Mouse (Mus musculus): ENCODE data around the gene Cntfr. TPM values are rescaled to one million over a fixed set of nuclear protein-coding genes. Genes with fewer than 3 reads are reported as not detected.
A peak's percentile ranks its signal among the peaks of the same experiment; 100 is the strongest.

The Cntfr gene
- total and polyA plus RNA-seq, 2 experiments from 2014 or later = 0.38 TPM; not detected in 1

- Histone ChIP-seq H3K4me2 (ENCODE audit: low read depth, low read length) (no peak overlapping the region), H3K36me3 (replicated peaks; ENCODE audit: control insufficient read depth, insufficient read depth, low read length) (no peaks in the 10 kb centered on the region), H3K9me3 (replicated peaks; ENCODE audit: control insufficient read depth, low read length) (no peaks in the 10 kb centered on the region), H3K9ac (replicated peaks; ENCODE audit: low read depth, low read length) (no peak overlapping the region), H3K27ac (ENCODE audit: low read depth) (no peak overlapping the region), H3K4me1 (ENCODE audit: control insufficient read depth, insufficient read depth) (no peaks in the 10 kb centered on the region), H3K4me3 (ENCODE audit: low read depth, low read length) (no peak overlapping the region), H3K27me3 (ENCODE audit: control insufficient read depth, insufficient read depth, low read length) (peaks cover 10% of the 10 kb centered on the region; the same call in 1 of the 2 replicates)
- ATAC-seq (ENCODE audit: insufficient read depth, low read depth) = no peak
- peak; percentile 75 for DNase-seq (ENCODE audit: low spot score)
- WGBS = 12% methylated on average over 7 of the region's 7 CpGs
- TF ChIP-seq EP300 (IDR thresholded peaks at IDR 0.05; ENCODE audit: low read depth) = no peak
- peak; percentile 94 for TF ChIP-seq CTCF (IDR thresholded peaks at IDR 0.05; ENCODE audit: low read depth)
Measured at GRCm38 (mm10) chr4:41614156-41614555, 82.7 kb downstream of the Cntfr start.

DNA sequence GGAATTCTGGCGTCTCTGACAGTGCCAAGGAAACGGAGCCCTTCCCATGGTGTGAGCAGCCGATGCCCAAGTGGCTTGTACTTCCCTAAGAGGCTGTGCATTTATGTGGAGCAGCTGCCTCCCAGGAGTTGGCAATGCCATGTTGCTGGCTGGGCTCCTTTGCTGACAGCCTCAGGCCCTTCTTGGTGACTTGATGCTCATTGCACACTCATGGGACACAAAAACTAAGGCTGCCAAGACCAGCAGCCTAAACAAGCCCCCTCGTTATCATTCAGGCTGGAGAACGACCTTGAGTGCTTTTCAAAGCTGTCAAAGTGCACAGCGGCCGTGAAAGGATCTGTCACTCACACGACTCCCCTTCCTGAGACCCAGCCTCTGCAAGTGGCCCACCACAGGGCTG lies 84.7 kb downstream of the Cntfr start:
- no peaks in the 10 kb centered on the region for H3K36me3 ChIP-seq (replicated peaks; ENCODE audit: control insufficient read depth, insufficient read depth, low read length)
- peaks cover 6% of the 10 kb centered on the region; the same call in 1 of the 2 replicates for H3K27me3 ChIP-seq (ENCODE audit: control insufficient read depth, insufficient read depth, low read length)
- no peak for TF ChIP-seq CTCF (IDR thresholded peaks at IDR 0.05; ENCODE audit: low read depth)
- TF ChIP-seq EP300 (IDR thresholded peaks at IDR 0.05; ENCODE audit: low read depth) = no peak
- 40% methylated on average over 8 of the region's 8 CpGs for WGBS
- H3K4me3 ChIP-seq (ENCODE audit: low read depth, low read length) = no peak overlapping the region
- no peak overlapping the region for H3K9ac ChIP-seq (replicated peaks; ENCODE audit: low read depth, low read length)
- no peak overlapping the region for H3K4me2 ChIP-seq (ENCODE audit: low read depth, low read length)
- no peak overlapping the region for H3K27ac ChIP-seq (ENCODE audit: low read depth)
- no peak for DNase-seq (ENCODE audit: low spot score)
- H3K4me1 ChIP-seq (ENCODE audit: control insufficient read depth, insufficient read depth) = no peaks in the 10 kb centered on the region
- H3K9me3 ChIP-seq (replicated peaks; ENCODE audit: control insufficient read depth, low read length) = no peaks in the 10 kb centered on the region
- ATAC-seq (ENCODE audit: insufficient read depth, low read depth) = no peak

GRCm38 (mm10) chr4:41610594-41610980 lies 86.3 kb downstream of the Cntfr start:
- Histone ChIP-seq H3K4me3 (ENCODE audit: low read depth, low read length) (no peak overlapping the region), H3K4me1 (ENCODE audit: control insufficient read depth, insufficient read depth) (no peaks in the 10 kb centered on the region), H3K9me3 (replicated peaks; ENCODE audit: control insufficient read depth, low read length) (no peaks in the 10 kb centered on the region), H3K27me3 (ENCODE audit: control insufficient read depth, insufficient read depth, low read length) (peaks cover 6% of the 10 kb centered on the region; the same call in 1 of the 2 replicates), H3K27ac (ENCODE audit: low read depth) (no peak overlapping the region), H3K4me2 (ENCODE audit: low read depth, low read length) (no peak overlapping the region), H3K36me3 (replicated peaks; ENCODE audit: control insufficient read depth, insufficient read depth, low read length) (no peaks in the 10 kb centered on the region), H3K9ac (replicated peaks; ENCODE audit: low read depth, low read length) (no peak overlapping the region)
- TF ChIP-seq EP300 (IDR thresholded peaks at IDR 0.05; ENCODE audit: low read depth) (no peak), CTCF (IDR thresholded peaks at IDR 0.05; ENCODE audit: low read depth) (no peak)
- ATAC-seq (ENCODE audit: insufficient read depth, low read depth) (no peak), DNase-seq (ENCODE audit: low spot score) (no peak)
- 40% methylated on average over 6 of the region's 6 CpGs for WGBS

DNA sequence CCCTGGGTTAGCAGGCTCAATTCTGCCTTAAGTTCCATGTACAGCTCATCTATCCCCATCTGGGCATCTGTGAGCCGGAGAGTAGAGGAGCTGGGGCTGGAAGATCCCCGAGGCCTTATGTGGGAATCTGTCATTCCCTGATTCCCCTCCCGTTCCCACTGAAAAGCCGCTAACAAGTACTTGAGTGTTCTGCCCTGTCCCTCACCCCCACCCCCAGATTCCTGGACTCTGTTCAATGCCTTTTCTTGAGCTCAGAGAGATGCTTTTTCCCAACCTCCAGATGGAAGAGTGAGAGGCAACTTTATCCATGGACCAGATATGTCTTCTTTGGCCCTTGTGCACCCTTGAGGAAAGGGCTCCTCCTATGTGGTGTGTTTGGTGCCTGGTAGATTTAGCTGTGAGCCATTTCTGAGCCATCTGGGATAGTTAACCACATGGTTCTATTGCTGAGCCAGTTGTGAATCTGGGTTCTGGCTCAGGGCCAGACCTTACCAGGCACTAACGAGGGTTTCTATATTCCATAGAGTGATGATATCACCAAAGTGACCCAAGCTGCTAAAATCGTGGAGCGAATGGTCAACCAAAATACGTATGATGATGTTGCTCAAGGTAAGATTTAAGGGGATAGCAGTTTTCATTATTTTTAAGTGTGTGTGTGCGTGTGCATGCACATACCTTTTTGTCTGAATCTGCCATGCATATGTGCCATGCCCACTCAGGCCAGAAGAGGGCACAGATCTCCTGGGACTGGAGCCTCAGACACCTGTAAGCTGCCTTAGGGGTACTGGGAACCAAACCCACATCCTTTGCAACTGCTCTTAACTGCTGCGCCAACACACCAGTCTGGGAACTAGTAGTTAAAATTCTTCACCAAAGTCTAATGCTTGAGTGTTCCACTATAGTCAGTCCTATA lies 87.0 kb downstream of the Cntfr start:
- Histone ChIP-seq H3K9ac (replicated peaks; ENCODE audit: low read depth, low read length) (no peak overlapping the region), H3K27me3 (ENCODE audit: control insufficient read depth, insufficient read depth, low read length) (peaks cover 6% of the 10 kb centered on the region; the same call in 1 of the 2 replicates), H3K9me3 (replicated peaks; ENCODE audit: control insufficient read depth, low read length) (no peaks in the 10 kb centered on the region), H3K36me3 (replicated peaks; ENCODE audit: control insufficient read depth, insufficient read depth, low read length) (no peaks in the 10 kb centered on the region), H3K4me1 (ENCODE audit: control insufficient read depth, insufficient read depth) (no peaks in the 10 kb centered on the region), H3K27ac (ENCODE audit: low read depth) (no peak overlapping the region), H3K4me2 (ENCODE audit: low read depth, low read length) (no peak overlapping the region), H3K4me3 (ENCODE audit: low read depth, low read length) (no peak overlapping the region)
- ATAC-seq (ENCODE audit: insufficient read depth, low read depth) (no peak), DNase-seq (ENCODE audit: low spot score) (no peak)
- no peak for TF ChIP-seq CTCF (IDR thresholded peaks at IDR 0.05; ENCODE audit: low read depth)
- TF ChIP-seq EP300 (IDR thresholded peaks at IDR 0.05; ENCODE audit: low read depth) = no peak
- 69% methylated on average over 10 of the region's 10 CpGs for WGBS

Other genes starting within 250 kb of the Cntfr start
- gene Kif24, start 232.2 kb downstream of the Cntfr start, total RNA-seq (2014; rRNA removed; ENCODE audit: low replicate concordance) = 2.9 and 3.4 TPM in 2 replicates
- gene Kif24, start 232.2 kb downstream of the Cntfr start, polyA plus RNA-seq (2015; fragmentation: Nextera tagmentation; extraction: Ambion mirVana) = 1.1 and 1.4 TPM in 2 replicates
- 10.5 and 37.6 TPM in 2 replicates for gene Nudt2, start 231.9 kb downstream of the Cntfr start, total RNA-seq (2014; rRNA removed; ENCODE audit: low replicate concordance)
- gene Nudt2, start 231.9 kb downstream of the Cntfr start, polyA plus RNA-seq (2015; fragmentation: Nextera tagmentation; extraction: Ambion mirVana) = 42.0 and 45.9 TPM in 2 replicates
- gene AI464131, start 194.0 kb downstream of the Cntfr start, total RNA-seq (2014; rRNA removed; ENCODE audit: low replicate concordance) = 6.3 and 9.3 TPM in 2 replicates
- 2.5 and 2.9 TPM in 2 replicates for gene AI464131, start 194.0 kb downstream of the Cntfr start, polyA plus RNA-seq (2015; fragmentation: Nextera tagmentation; extraction: Ambion mirVana)
- gene 1110017D15Rik, start 179.8 kb downstream of the Cntfr start, total RNA-seq (2014; rRNA removed; ENCODE audit: low replicate concordance) = not detected in 2 replicates
- 0.18 and 1.0 TPM in 2 replicates for gene 1110017D15Rik, start 179.8 kb downstream of the Cntfr start, polyA plus RNA-seq (2015; fragmentation: Nextera tagmentation; extraction: Ambion mirVana)
- gene Fam219a, start 127.6 kb downstream of the Cntfr start, total RNA-seq (2014; rRNA removed; ENCODE audit: low replicate concordance) = 4.0 and 10.7 TPM in 2 replicates
- 2.3 and 3.1 TPM in 2 replicates for gene Fam219a, start 127.6 kb downstream of the Cntfr start, polyA plus RNA-seq (2015; fragmentation: Nextera tagmentation; extraction: Ambion mirVana)
- gene Dnaic1, start 127.3 kb downstream of the Cntfr start, total RNA-seq (2014; rRNA removed; ENCODE audit: low replicate concordance) = 2.2 and 12.9 TPM in 2 replicates
- 1.8 and 2.1 TPM in 2 replicates for gene Dnaic1, start 127.3 kb downstream of the Cntfr start, polyA plus RNA-seq (2015; fragmentation: Nextera tagmentation; extraction: Ambion mirVana)
- gene Enho, start 56.8 kb downstream of the Cntfr start, total RNA-seq (2014; rRNA removed; ENCODE audit: low replicate concordance) = 5.8 and 12.7 TPM in 2 replicates
- gene Enho, start 56.8 kb downstream of the Cntfr start, polyA plus RNA-seq (2015; fragmentation: Nextera tagmentation; extraction: Ambion mirVana) = 4.0 and 4.3 TPM in 2 replicates
- 77.1 and 110 TPM in 2 replicates for gene Il11ra1, start 2.9 kb upstream of the Cntfr start, total RNA-seq (2014; rRNA removed; ENCODE audit: low replicate concordance)
- 104 and 116 TPM in 2 replicates for gene Il11ra1, start 2.9 kb upstream of the Cntfr start, polyA plus RNA-seq (2015; fragmentation: Nextera tagmentation; extraction: Ambion mirVana)
- 49.6 and 49.8 TPM in 2 replicates for gene Rpp25l, start 16.4 kb upstream of the Cntfr start, total RNA-seq (2014; rRNA removed; ENCODE audit: low replicate concordance)
- 38.9 and 40.2 TPM in 2 replicates for gene Rpp25l, start 16.4 kb upstream of the Cntfr start, polyA plus RNA-seq (2015; fragmentation: Nextera tagmentation; extraction: Ambion mirVana)
- 81.6 and 121 TPM in 2 replicates for gene Dctn3, start 26.1 kb upstream of the Cntfr start, total RNA-seq (2014; rRNA removed; ENCODE audit: low replicate concordance)
- gene Dctn3, start 26.1 kb upstream of the Cntfr start, polyA plus RNA-seq (2015; fragmentation: Nextera tagmentation; extraction: Ambion mirVana) = 161 and 165 TPM in 2 replicates
- gene Arid3c, start 34.1 kb upstream of the Cntfr start, total RNA-seq (2014; rRNA removed; ENCODE audit: low replicate concordance) = not detected in 2 replicates
- not detected in 2 replicates for gene Arid3c, start 34.1 kb upstream of the Cntfr start, polyA plus RNA-seq (2015; fragmentation: Nextera tagmentation; extraction: Ambion mirVana)
- 95.0 and 96.8 TPM in 2 replicates for gene Galt, start 58.1 kb upstream of the Cntfr start, total RNA-seq (2014; rRNA removed; ENCODE audit: low replicate concordance)
- gene Galt, start 58.1 kb upstream of the Cntfr start, polyA plus RNA-seq (2015; fragmentation: Nextera tagmentation; extraction: Ambion mirVana) = 69.8 and 70.9 TPM in 2 replicates
- 40.9 and 57.4 TPM in 2 replicates for gene Sigmar1, start 59.1 kb upstream of the Cntfr start, total RNA-seq (2014; rRNA removed; ENCODE audit: low replicate concordance)
- gene Sigmar1, start 59.1 kb upstream of the Cntfr start, polyA plus RNA-seq (2015; fragmentation: Nextera tagmentation; extraction: Ambion mirVana) = 33.4 and 37.1 TPM in 2 replicates
- gene Ccl27a, start 77.2 kb upstream of the Cntfr start, total RNA-seq (2014; rRNA removed; ENCODE audit: low replicate concordance) = 48.5 and 73.7 TPM in 2 replicates
- 49.4 and 49.6 TPM in 2 replicates for gene Ccl27a, start 77.2 kb upstream of the Cntfr start, polyA plus RNA-seq (2015; fragmentation: Nextera tagmentation; extraction: Ambion mirVana)
- not detected in 2 replicates for gene Gm21541, start 206.5 kb upstream of the Cntfr start, total RNA-seq (2014; rRNA removed; ENCODE audit: low replicate concordance)
- not detected in 2 replicates for gene Gm21541, start 206.5 kb upstream of the Cntfr start, polyA plus RNA-seq (2015; fragmentation: Nextera tagmentation; extraction: Ambion mirVana)
- gene Gm20878, start 244.5 kb upstream of the Cntfr start, total RNA-seq (2014; rRNA removed; ENCODE audit: low replicate concordance) = 0.89 TPM in 1 of 2 replicates, not detected in the other
- gene Gm20878, start 244.5 kb upstream of the Cntfr start, polyA plus RNA-seq (2015; fragmentation: Nextera tagmentation; extraction: Ambion mirVana) = 0.92 and 1.1 TPM in 2 replicates